Comparison of ENCODE assay signal across 8 mouse cellular contexts in the genomic region with DNA sequence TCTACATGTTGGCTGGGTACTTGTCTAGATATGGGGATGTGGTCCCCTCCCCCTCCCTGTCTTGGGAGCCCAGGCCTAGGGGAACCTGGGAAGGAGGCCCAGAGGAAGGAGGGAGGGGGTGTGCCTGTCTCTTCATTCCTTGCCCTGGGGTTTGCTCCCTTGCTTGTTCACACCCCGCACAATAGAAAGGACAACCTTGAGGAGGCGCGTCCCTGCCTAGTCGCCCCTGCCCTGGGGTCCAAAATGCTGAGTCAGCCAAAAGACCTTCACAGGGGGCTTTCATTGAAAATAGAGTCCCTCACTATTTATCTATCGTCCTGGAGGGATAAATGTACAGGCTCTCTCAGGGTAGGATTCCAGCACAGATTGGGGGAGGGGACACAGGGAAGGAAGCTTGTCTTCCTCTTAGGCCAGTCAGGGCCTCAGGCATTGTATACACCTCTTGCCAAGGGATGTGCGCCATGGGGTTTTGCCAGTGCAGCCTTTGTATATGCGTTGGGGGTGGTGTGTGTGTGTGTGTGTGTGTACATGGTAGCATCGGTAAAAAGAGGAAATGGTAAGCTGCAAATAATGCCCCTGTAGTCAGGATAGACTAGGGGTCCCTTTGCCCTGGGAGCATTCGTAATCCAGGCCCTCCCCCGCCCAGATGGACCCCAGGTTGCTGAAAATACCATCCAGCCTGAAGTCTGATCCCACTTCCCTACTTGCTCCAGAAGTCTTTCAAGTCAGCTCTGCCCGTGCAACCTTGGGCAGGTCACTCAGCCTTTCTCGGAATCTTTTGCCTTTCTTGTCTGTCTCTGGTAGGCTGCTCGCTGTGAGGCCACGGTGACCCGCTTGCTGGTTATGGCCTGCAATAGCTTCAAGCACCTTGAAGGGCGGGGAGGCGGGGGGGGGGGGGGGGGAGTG. TPM values are rescaled to one million over a fixed set of nuclear protein-coding genes. Genes with fewer than 3 reads are reported as not detected.
DNase-seq lines count a peak whose midpoint lies in the region; ATAC-seq and TF ChIP-seq lines count a peak whose summit lies in the region.

No protein-coding gene starts in this region.

- H3K9me3 ChIP-seq in hindbrain, embryonic 11.5 days (ENCODE audit: control insufficient read depth, low read length), result no peaks in the 10 kb centered on the region

- no peak for TF ChIP-seq POLR2A in kidney, adult 2 months (IDR thresholded peaks at IDR 0.05; ENCODE audit: low read depth, low read length)

- H3K4me2 ChIP-seq in hindbrain, embryonic 11.5 days (replicated peaks; ENCODE audit: low read depth, low read length), result peak overlapping the region; percentile 21; the same call in 1 of the 2 replicates

- peak; percentile 28; the same call in 1 of the 2 replicates for ATAC-seq in hindbrain, embryonic 11.5 days (ENCODE audit: low FRiP score)

- DNase-seq in kidney, adult 2 months, result peak; percentile 50
- no peak for DNase-seq in kidney, adult 9 months
- DNase-seq in R1 (ENCODE audit: low read depth, low spot score), result peak; percentile 95
- peak; percentile 40 for DNase-seq in hindbrain, embryonic 11.5 days (ENCODE audit: low spot score)
- DNase-seq in lung, postnatal 10 days, result peak; percentile 75
- no peak for DNase-seq in Muller cell, postnatal 12 days (ENCODE audit: inconsistent ontology term)
- no peak for DNase-seq in cerebellum, postnatal 4 days (ENCODE audit: low spot score in 2 of 2)
- DNase-seq in right cerebral cortex, postnatal 14 days, result no peak

- TF ChIP-seq CTCF in kidney, adult 2 months (conservative IDR thresholded peaks at IDR 0.05; ENCODE audit: insufficient read depth, insufficient read length, low read depth, low read length), result no peak

- H3K9ac ChIP-seq in hindbrain, embryonic 11.5 days (ENCODE audit: low read depth, low read length), result peak overlapping the region; percentile 34; the same call in 1 of the 2 replicates

- no peaks in the 10 kb centered on the region for H3K27me3 ChIP-seq in kidney, adult 2 months (replicated peaks; ENCODE audit: control insufficient read depth, insufficient read depth, low read length)
- no peaks in the 10 kb centered on the region for H3K27me3 ChIP-seq in hindbrain, embryonic 11.5 days (ENCODE audit: control insufficient read depth, insufficient read depth, low read length)

- no peak overlapping the region for H3K4me3 ChIP-seq in kidney, adult 2 months (ENCODE audit: insufficient read depth, low read depth, low read length)
- no peak overlapping the region for H3K4me3 ChIP-seq in hindbrain, embryonic 11.5 days (ENCODE audit: low read depth, low read length)

- H3K27ac ChIP-seq in kidney, adult 2 months (ENCODE audit: insufficient read depth, low read depth, low read length), result peak overlapping the region; percentile 68
- peak overlapping the region; percentile 71 for H3K27ac ChIP-seq in hindbrain, embryonic 11.5 days (ENCODE audit: low read depth, low read length)

- H3K4me1 ChIP-seq in kidney, adult 2 months (ENCODE audit: control insufficient read depth, insufficient read depth, low read length), result peaks cover 44% of the 10 kb centered on the region
- H3K4me1 ChIP-seq in hindbrain, embryonic 11.5 days (replicated peaks; ENCODE audit: control insufficient read depth, insufficient read depth, low read length), result peaks cover 16% of the 10 kb centered on the region

- H3K36me3 ChIP-seq in kidney, adult 2 months (ENCODE audit: control insufficient read depth, insufficient read depth, low read length), result no peaks in the 10 kb centered on the region
- no peaks in the 10 kb centered on the region for H3K36me3 ChIP-seq in hindbrain, embryonic 11.5 days (ENCODE audit: control insufficient read depth, insufficient read depth, low read length)

- WGBS in kidney, adult 2 months, result 30% methylated on average over 17 of the region's 17 CpGs
- WGBS in hindbrain, embryonic 11.5 days, result 15% methylated on average over 15 of the region's 17 CpGs

RNA-seq across cellular contexts. Expression of gene Rara, which starts 27.4 kb away (rescaled TPM):
- polyA plus RNA-seq in kidney, adult 2 months (2012; rRNA removed), result 18.0 and 19.6 TPM in 2 replicates
- 48.3 and 51.2 TPM in 2 replicates for polyA plus RNA-seq in hindbrain, embryonic 11.5 days (2014; fragmentation: Nextera tagmentation; extraction: Ambion mirVana)

RNA-seq across cellular contexts. Expression of gene Gjd3, which starts 27.8 kb away (rescaled TPM):
- polyA plus RNA-seq in kidney, adult 2 months (2012; rRNA removed), result 0.34 and 0.57 TPM in 2 replicates
- polyA plus RNA-seq in hindbrain, embryonic 11.5 days (2014; fragmentation: Nextera tagmentation; extraction: Ambion mirVana), result 0.28 and 0.74 TPM in 2 replicates

RNA-seq across cellular contexts. Expression of gene Cdc6, which starts 47.5 kb away (rescaled TPM):
- 0.11 and 0.14 TPM in 2 replicates for polyA plus RNA-seq in kidney, adult 2 months (2012; rRNA removed)
- 33.1 and 39.0 TPM in 2 replicates for polyA plus RNA-seq in hindbrain, embryonic 11.5 days (2014; fragmentation: Nextera tagmentation; extraction: Ambion mirVana)

Comparison
In these comparisons a context has a peak if more than half of its experiments do, and no peak if none do; other contexts are left out.
1. DNase-seq: peak in kidney, adult 2 months (single experiment), R1 (single experiment), hindbrain, embryonic 11.5 days (single experiment) and lung, postnatal 10 days (single experiment); none in kidney, adult 9 months (single experiment), Muller cell, postnatal 12 days (single experiment), cerebellum, postnatal 4 days (0 of 2) and right cerebral cortex, postnatal 14 days (single experiment).
2. RNA of gene Cdc6, which starts 47.5 kb away (polyA plus RNA-seq): 33.1 to 39.0 TPM in hindbrain, embryonic 11.5 days; 0.11 to 0.14 TPM in kidney, adult 2 months; every median in the first group is over 10 times any median in the second.